Mouse (Mus musculus) midbrain, embryonic 12.5 days (tissue): ENCODE measurements around the gene Atp11b. TPM values are rescaled to one million over a fixed set of nuclear protein-coding genes. Genes with fewer than 3 reads are reported as not detected.

ENCODE experiments used
- ATAC-seq: fragments of 200-750 bp; cut with Nextera tagmentation; 2 replicates; pipeline ENCODE4 v1.8.0; 2017; ENCODE audit warnings: low read depth, moderate TSS enrichment, moderate library complexity; ENCODE audit not compliant: low FRiP score
- H3K27ac ChIP-seq: fragments of 300-500 bp; sonication (generic); replicated peaks from 2 replicates; pipeline ENCODE4 v1.5.1; 2016; ENCODE audit warnings: mild to moderate bottlenecking
- H3K27me3 ChIP-seq: fragments of 300-500 bp; sonication (generic); 2 replicates; pipeline ENCODE4 v1.6.1; 2016; ENCODE audit warnings: mild to moderate bottlenecking
- H3K36me3 ChIP-seq: fragments of 300-500 bp; sonication (generic); 2 replicates; pipeline ENCODE4 v1.6.1; 2016
- H3K4me1 ChIP-seq: fragments of 300-500 bp; sonication (generic); 2 replicates; pipeline ENCODE4 v1.6.1; 2016
- H3K4me2 ChIP-seq: fragments of 300-500 bp; sonication (generic); replicated peaks from 2 replicates; pipeline ENCODE4 v1.6.1; 2016; ENCODE audit warnings: mild to moderate bottlenecking, moderate library complexity
- H3K4me3 ChIP-seq: fragments of 300-500 bp; sonication (generic); 2 replicates; pipeline ENCODE4 v1.5.1; 2016; ENCODE audit warnings: mild to moderate bottlenecking
- H3K9ac ChIP-seq: fragments of 300-500 bp; sonication (generic); replicated peaks from 2 replicates; pipeline ENCODE4 v1.6.1; 2016; ENCODE audit warnings: mild to moderate bottlenecking, moderate library complexity
- H3K9me3 ChIP-seq: fragments of 300-500 bp; sonication (generic); 2 replicates; pipeline ENCODE4 v1.6.1; 2016; ENCODE audit warnings: mild to moderate bottlenecking
- WGBS: fragments of 180-500 bp; shearing (Covaris S2); methylation state at CpG from one replicate; pipeline ENCODE4 v1.1.7; 2016; 5-methylcytosine and 5-hydroxymethylcytosine counted together
- polyA plus RNA-seq: library from polyadenylated mRNA; unstranded; fragments of >200 nt; fragmentation: Nextera tagmentation; extraction: Ambion mirVana; gene quantifications from 2 replicates; pipeline ENCODE4 v1.2.1, GENCODE M21; 2016

Gene Atp11b
- polyA plus RNA-seq, 1 experiment from 2014 or later = 35.6 TPM

GRCm38 (mm10) chr3:35732778-35733147 is 21.1 kb upstream of the Atp11b start:
- H3K9ac ChIP-seq = no peak overlapping the region
- ATAC-seq = no peak
- no peaks in the 10 kb centered on the region for H3K36me3 ChIP-seq

GRCm38 (mm10) chr3:35734509-35734908 is 19.4 kb upstream of the Atp11b start:
- H3K4me1 ChIP-seq = no peaks in the 10 kb centered on the region
- H3K4me3 ChIP-seq = no peak overlapping the region
- H3K27ac ChIP-seq = no peak overlapping the region
- H3K4me2 ChIP-seq = no peak overlapping the region
- H3K9ac ChIP-seq = no peak overlapping the region
- WGBS = 86% methylated on average over 4 of the region's 4 CpGs
- ATAC-seq = no peak
- no peaks in the 10 kb centered on the region for H3K27me3 ChIP-seq
- no peaks in the 10 kb centered on the region for H3K36me3 ChIP-seq
- H3K9me3 ChIP-seq = no peaks in the 10 kb centered on the region

More at GRCm38 (mm10) chr3:35732778-35733147, 21.1 kb upstream of the Atp11b start:
- Histone ChIP-seq H3K27me3 (no peaks in the 10 kb centered on the region), H3K4me3 (no peak overlapping the region), H3K9me3 (no peaks in the 10 kb centered on the region), H3K4me1 (no peaks in the 10 kb centered on the region), H3K4me2 (no peak overlapping the region), H3K27ac (no peak overlapping the region)

- Histone ChIP-seq H3K4me3 (no peak overlapping the region), H3K27ac (no peak overlapping the region), H3K27me3 (no peaks in the 10 kb centered on the region), H3K4me2 (no peak overlapping the region), H3K36me3 (no peaks in the 10 kb centered on the region), H3K9me3 (no peaks in the 10 kb centered on the region), H3K4me1 (no peaks in the 10 kb centered on the region), H3K9ac (no peak overlapping the region)
- no peak for ATAC-seq
- 90% methylated on average over 3 of the region's 3 CpGs for WGBS
These were observed 15.8 kb upstream of the Atp11b start for GRCm38 (mm10) chr3:35738071-35738470.

- Histone ChIP-seq H3K27ac (no peak overlapping the region), H3K9ac (no peak overlapping the region), H3K4me2 (no peak overlapping the region), H3K4me1 (no peaks in the 10 kb centered on the region), H3K27me3 (no peaks in the 10 kb centered on the region), H3K36me3 (no peaks in the 10 kb centered on the region), H3K9me3 (no peaks in the 10 kb centered on the region), H3K4me3 (no peak overlapping the region)
- ATAC-seq = no peak
- WGBS = 46% methylated on average over 4 of the region's 4 CpGs
These were observed 8.9 kb upstream of the Atp11b start for GRCm38 (mm10) chr3:35745010-35745409.

- no peak overlapping the region for H3K9ac ChIP-seq
- H3K9me3 ChIP-seq = no peaks in the 10 kb centered on the region
- no peak overlapping the region for H3K27ac ChIP-seq
- H3K27me3 ChIP-seq = no peaks in the 10 kb centered on the region
- no peaks in the 10 kb centered on the region for H3K4me1 ChIP-seq
- WGBS = 80% methylated on average over 9 of the region's 9 CpGs
- H3K36me3 ChIP-seq = no peaks in the 10 kb centered on the region
- ATAC-seq = no peak
- H3K4me3 ChIP-seq = no peak overlapping the region
- no peak overlapping the region for H3K4me2 ChIP-seq
These were observed 7.0 kb upstream of the Atp11b start for GRCm38 (mm10) chr3:35746840-35747456.

DNA sequence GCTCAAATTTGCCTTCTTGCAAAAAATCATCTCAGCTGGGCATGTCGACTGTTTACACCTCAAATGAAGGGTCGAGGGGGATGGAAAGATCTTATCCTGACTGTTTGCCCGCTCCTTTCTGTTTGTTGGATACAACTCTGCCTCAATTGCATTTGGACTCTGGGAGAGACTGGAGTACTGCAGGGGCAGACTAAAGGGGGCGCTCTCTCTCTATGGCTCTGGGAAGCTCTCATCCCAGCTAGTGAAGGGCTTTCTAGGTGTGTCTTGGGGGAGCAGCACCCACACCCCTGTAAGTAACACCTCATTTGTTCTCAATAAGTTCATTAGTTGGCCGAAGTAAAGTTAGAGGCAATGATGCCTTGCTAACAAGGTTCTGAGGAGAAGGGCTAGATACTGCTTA is 3.6 kb upstream of the Atp11b start:
- ATAC-seq = no peak
- Histone ChIP-seq H3K4me1 (peaks cover 2% of the 10 kb centered on the region), H3K9ac (no peak overlapping the region), H3K36me3 (no peaks in the 10 kb centered on the region), H3K9me3 (no peaks in the 10 kb centered on the region), H3K27ac (no peak overlapping the region), H3K4me3 (no peak overlapping the region), H3K4me2 (no peak overlapping the region), H3K27me3 (no peaks in the 10 kb centered on the region)
- 56% methylated on average over 5 of the region's 5 CpGs for WGBS

DNA sequence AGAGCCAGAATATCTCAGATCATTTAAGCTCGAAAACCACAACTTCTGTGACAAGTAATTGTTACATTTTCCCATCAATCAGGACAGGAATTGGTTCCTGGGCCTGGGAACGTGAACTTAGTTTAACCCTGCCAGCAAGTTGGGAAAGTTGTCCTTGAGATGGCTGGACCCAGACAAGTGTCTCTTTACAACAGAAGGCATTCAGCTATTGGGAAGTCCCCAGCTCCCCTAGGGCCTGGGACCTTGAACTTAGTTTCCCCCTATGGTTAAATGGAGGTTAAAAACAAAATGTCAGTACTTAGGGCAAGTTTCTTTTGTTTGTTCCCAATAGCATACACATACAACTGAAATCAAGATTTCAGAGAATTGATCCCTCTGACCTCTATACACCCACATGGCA is 2.2 kb upstream of the Atp11b start:
- Histone ChIP-seq H3K27me3 (no peaks in the 10 kb centered on the region), H3K9ac (no peak overlapping the region), H3K9me3 (no peaks in the 10 kb centered on the region), H3K4me3 (no peak overlapping the region), H3K36me3 (no peaks in the 10 kb centered on the region), H3K4me2 (no peak overlapping the region), H3K4me1 (peaks cover 9% of the 10 kb centered on the region), H3K27ac (no peak overlapping the region)
- ATAC-seq = no peak
- 65% methylated on average over 2 of the region's 2 CpGs for WGBS

DNA sequence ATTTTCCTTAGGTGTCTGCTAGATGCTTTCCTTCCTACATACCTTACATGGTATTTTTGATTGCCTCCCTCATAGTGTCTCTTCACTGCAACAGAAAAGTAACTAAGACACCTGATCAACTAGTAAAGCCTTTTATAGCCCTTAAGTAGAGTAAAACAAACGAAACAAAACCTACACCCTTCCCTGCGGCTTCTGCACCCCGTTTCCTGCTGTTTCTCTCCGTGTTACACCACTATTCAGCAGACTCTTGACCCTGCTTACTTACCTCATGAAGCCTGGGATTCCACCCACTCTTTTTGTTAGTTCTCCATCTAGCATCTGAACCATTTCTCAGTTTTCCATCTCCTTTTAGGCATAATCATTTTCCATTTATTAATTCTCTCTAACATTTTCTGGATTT is 8.8 kb downstream of the Atp11b start:
- Histone ChIP-seq H3K27me3 (no peaks in the 10 kb centered on the region), H3K9me3 (no peaks in the 10 kb centered on the region), H3K9ac (no peak overlapping the region), H3K4me1 (no peaks in the 10 kb centered on the region), H3K36me3 (no peaks in the 10 kb centered on the region), H3K4me2 (no peak overlapping the region), H3K27ac (no peak overlapping the region), H3K4me3 (no peak overlapping the region)
- ATAC-seq = no peak
- 80% methylated on average over 4 of the region's 4 CpGs for WGBS

DNA sequence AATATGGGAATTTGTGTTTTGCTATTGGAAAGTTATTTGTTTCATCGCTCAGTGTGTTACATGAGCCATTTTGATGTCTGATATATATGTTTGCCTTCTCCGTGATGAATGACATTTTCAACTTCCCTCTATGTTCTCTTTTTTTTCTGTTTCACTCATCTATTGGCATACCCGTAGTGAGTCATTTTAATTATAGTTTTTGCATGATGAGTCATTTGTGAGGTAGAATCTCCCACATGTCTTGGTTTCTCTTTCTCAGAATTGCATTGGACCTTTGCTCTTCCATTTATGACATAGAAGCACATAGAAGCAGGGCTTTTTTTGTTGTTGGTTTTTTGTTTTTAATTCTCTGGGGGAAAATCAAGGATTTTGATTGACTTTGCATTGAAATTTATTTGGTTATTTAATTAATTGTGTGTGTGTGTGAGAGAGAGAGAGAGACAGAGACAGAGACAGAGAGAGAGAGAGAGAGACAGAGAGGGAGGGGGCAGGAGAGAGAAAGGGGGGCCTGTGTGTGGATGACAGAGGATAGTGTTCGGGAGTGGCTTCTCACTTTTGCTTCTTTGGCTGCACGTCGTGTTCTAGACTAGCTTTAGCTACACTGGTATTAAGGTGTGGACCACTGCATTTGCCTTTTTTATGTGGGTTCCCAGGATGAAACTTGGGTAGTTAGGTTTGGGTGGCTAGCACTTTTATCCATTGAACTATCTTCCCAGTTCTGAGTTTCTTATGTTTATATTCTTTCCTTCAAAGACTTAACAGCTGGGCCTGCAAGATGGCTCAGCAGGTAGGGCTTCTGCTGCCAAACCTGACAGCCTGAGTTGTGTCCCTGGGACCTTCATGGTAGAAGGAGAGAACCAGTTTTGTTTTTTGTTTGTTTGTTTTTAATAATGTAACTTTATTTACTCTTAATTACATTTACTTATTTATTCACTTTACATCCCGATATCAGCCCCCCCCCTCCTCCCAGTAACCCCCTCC is 11.0 kb downstream of the Atp11b start:
- H3K4me2 ChIP-seq = no peak overlapping the region
- H3K27me3 ChIP-seq = no peaks in the 10 kb centered on the region
- H3K36me3 ChIP-seq = peaks cover 5% of the 10 kb centered on the region; the same call in 1 of the 2 replicates
- H3K27ac ChIP-seq = no peak overlapping the region
- ATAC-seq = no peak
- H3K4me1 ChIP-seq = no peaks in the 10 kb centered on the region
- no peaks in the 10 kb centered on the region; the same call in 1 of the 2 replicates for H3K9me3 ChIP-seq
- 86% methylated on average over 7 of the region's 7 CpGs for WGBS
- no peak overlapping the region for H3K9ac ChIP-seq
- H3K4me3 ChIP-seq = no peak overlapping the region

GRCm38 (mm10) chr3:35779748-35780147 is 25.8 kb downstream of the Atp11b start:
- Histone ChIP-seq H3K36me3 (no peaks in the 10 kb centered on the region), H3K4me3 (no peak overlapping the region), H3K4me2 (no peak overlapping the region), H3K9me3 (no peaks in the 10 kb centered on the region), H3K27me3 (no peaks in the 10 kb centered on the region), H3K9ac (no peak overlapping the region), H3K4me1 (no peaks in the 10 kb centered on the region), H3K27ac (no peak overlapping the region)
- 89% methylated on average over 3 of the region's 3 CpGs for WGBS
- ATAC-seq = no peak

GRCm38 (mm10) chr3:35802040-35802439 is 48.1 kb downstream of the Atp11b start:
- Histone ChIP-seq H3K27me3 (no peaks in the 10 kb centered on the region), H3K4me1 (no peaks in the 10 kb centered on the region; the same call in 1 of the 2 replicates), H3K36me3 (peaks cover 12% of the 10 kb centered on the region), H3K4me2 (no peak overlapping the region), H3K9me3 (no peaks in the 10 kb centered on the region), H3K9ac (no peak overlapping the region), H3K27ac (no peak overlapping the region), H3K4me3 (no peak overlapping the region)
- ATAC-seq = no peak
- WGBS = 94% methylated on average over 2 of the region's 2 CpGs

DNA sequence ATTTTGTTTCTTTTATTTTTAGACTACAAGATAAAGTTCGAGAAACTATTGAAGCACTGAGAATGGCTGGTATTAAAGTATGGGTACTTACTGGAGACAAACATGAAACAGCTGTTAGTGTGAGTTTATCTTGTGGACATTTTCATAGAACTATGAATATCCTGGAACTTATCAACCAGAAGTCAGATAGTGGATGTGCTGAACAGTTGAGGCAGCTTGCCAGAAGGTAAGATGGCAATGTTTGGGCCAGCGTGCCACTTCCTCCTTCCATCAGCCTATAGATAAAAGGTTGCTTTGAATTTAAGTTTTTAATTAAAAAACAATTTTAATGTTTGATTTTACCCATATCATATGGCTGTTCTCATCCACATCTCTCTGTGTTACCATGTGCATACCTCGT is 66.0 kb downstream of the Atp11b start:
- WGBS = 94% methylated on average over 3 of the region's 3 CpGs
- Histone ChIP-seq H3K4me1 (no peaks in the 10 kb centered on the region), H3K36me3 (peaks cover 20% of the 10 kb centered on the region), H3K9me3 (no peaks in the 10 kb centered on the region), H3K27me3 (no peaks in the 10 kb centered on the region), H3K27ac (no peak overlapping the region), H3K9ac (no peak overlapping the region), H3K4me3 (no peak overlapping the region), H3K4me2 (no peak overlapping the region)
- ATAC-seq = no peak
